Mouse (Mus musculus): ENCODE measurements around the gene Taar7d. TPM values are rescaled to one million over a fixed set of nuclear protein-coding genes. Genes with fewer than 3 reads are reported as not detected.
A peak's percentile ranks its signal among the peaks of the same experiment; 100 is the strongest.

Gene Taar7d
- not detected in 2 replicates for polyA plus RNA-seq (2011; ENCODE audit: insufficient read depth, insufficient read length, low read depth, missing spikeins)

DNA sequence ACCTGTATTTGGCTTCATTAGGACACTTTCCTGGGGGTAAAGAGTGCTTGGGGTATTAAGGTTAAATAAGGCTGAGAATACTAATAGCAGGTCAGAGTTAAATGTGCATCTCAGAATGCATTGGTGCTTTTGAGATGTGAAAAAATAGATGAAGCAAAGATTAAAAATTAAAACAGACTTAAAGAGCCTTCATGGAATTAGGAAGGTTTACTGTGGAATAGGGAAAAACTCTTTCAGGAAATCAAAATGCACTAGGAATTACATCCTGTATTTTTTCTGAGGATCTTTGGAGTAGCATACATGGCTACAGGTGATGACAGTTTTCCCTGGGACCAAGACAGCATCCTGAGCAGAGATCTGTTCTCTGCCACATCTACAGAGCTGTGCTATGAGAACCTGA is at the start of gene Taar7d:
Taar7d (plus strand) TSS at position 301 of the 400 bp plus-strand sequence.
- Histone ChIP-seq H3K27ac (ENCODE audit: insufficient read depth, low read length) (no peak within 1 kb of the TSS), H3K9me3 (replicated peaks; ENCODE audit: control insufficient read depth, insufficient read depth, low read length, poor library complexity, severe bottlenecking) (peaks cover 15% of the 10 kb centered on the region), H3K27me3 (ENCODE audit: control insufficient read depth, insufficient read depth, low read length, poor library complexity, severe bottlenecking) (no peaks in the 10 kb centered on the region), H3K4me1 (ENCODE audit: control insufficient read depth, insufficient read depth, low read length) (no peaks in the 10 kb centered on the region), H3K36me3 (ENCODE audit: control insufficient read depth, insufficient read depth, low read length, poor library complexity, severe bottlenecking) (no peaks in the 10 kb centered on the region), H3K9ac (ENCODE audit: low read depth, poor library complexity, severe bottlenecking) (no peak within 1 kb of the TSS), H3K4me3 (ENCODE audit: low read depth, low read length) (no peak within 1 kb of the TSS)
- TF ChIP-seq EP300 (IDR thresholded peaks at IDR 0.05; ENCODE audit: insufficient read depth, low read depth, low read length) (no peak), POLR2A (IDR thresholded peaks at IDR 0.05; ENCODE audit: insufficient read depth, low read length) (no peak), CTCF (IDR thresholded peaks at IDR 0.05; ENCODE audit: low read depth, low read length) (no peak)

DNA sequence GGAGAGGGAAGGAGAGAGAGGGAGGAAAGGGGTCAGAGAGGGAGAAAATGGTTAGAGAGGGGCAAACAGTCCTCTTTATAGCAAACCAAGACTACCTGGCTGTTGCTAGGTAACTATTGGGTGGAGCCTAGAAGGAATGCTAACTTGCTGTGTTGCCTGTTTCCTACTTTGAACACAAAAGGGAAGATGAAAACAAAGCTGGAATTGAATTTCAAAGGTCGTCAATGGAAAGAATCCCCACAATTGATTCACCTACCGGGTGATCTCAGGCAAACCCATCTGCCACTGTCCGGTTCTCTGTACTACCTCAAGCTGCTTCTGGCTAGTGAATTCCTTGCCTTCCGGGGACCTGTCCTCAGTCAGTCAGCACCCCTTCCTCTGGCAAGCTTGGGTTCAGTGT is 49.1 kb upstream of the Taar7d start:
- TF ChIP-seq POLR2A (IDR thresholded peaks at IDR 0.05; ENCODE audit: insufficient read depth, low read length) = no peak
- peak; percentile 63 for TF ChIP-seq EP300 (IDR thresholded peaks at IDR 0.05; ENCODE audit: insufficient read depth, low read depth, low read length)
- Histone ChIP-seq H3K4me1 (ENCODE audit: control insufficient read depth, insufficient read depth, low read length) (no peaks in the 10 kb centered on the region), H3K9ac (ENCODE audit: low read depth, poor library complexity, severe bottlenecking) (no peak overlapping the region), H3K4me3 (ENCODE audit: low read depth, low read length) (no peak overlapping the region), H3K27me3 (ENCODE audit: control insufficient read depth, insufficient read depth, low read length, poor library complexity, severe bottlenecking) (no peaks in the 10 kb centered on the region), H3K27ac (ENCODE audit: insufficient read depth, low read length) (no peak overlapping the region), H3K9me3 (replicated peaks; ENCODE audit: control insufficient read depth, insufficient read depth, low read length, poor library complexity, severe bottlenecking) (no peaks in the 10 kb centered on the region; the same call in 1 of the 2 replicates), H3K36me3 (ENCODE audit: control insufficient read depth, insufficient read depth, low read length, poor library complexity, severe bottlenecking) (no peaks in the 10 kb centered on the region)

DNA sequence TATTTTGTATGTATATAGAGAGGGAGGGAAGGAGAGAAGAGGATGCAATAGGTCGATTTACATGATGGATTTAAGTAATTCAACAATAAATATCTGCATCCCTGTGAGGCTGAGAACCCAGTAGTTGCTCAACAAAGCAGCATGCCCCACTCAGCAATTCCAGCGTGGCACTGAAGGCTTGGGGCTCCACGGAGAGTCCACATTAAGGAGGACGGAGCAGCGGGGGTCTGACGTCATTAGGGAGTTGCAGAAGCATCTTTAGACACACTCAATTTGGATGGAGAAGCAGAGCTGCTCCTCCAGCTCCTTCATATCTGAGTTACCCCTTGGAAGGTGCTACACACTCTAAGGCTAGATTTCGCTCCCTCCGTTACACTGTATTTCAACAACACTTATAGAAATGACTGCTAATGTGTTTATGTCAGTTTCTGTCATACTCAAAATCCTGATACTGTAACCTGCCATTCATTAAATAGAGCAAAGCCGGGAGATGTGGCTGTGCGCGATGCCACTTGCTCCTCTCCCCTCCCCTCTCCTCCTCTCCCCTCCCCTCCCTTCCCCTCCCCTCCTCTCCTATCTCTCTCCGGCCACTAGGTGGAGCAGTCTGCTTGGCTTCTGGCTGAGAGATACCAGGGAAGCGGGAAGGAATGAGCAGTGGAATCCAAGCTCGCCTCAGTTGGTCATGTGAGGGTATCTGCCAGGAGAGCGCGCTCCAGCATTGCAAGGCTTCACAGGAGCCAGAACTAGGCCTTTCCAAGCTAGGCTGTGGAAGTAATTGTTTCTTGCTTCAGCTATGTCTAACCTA is 47.9 kb upstream of the Taar7d start:
- Histone ChIP-seq H3K9me3 (replicated peaks; ENCODE audit: control insufficient read depth, insufficient read depth, low read length, poor library complexity, severe bottlenecking) (no peaks in the 10 kb centered on the region; the same call in 1 of the 2 replicates), H3K9ac (ENCODE audit: low read depth, poor library complexity, severe bottlenecking) (no peak overlapping the region), H3K4me1 (ENCODE audit: control insufficient read depth, insufficient read depth, low read length) (no peaks in the 10 kb centered on the region), H3K27me3 (ENCODE audit: control insufficient read depth, insufficient read depth, low read length, poor library complexity, severe bottlenecking) (no peaks in the 10 kb centered on the region), H3K36me3 (ENCODE audit: control insufficient read depth, insufficient read depth, low read length, poor library complexity, severe bottlenecking) (no peaks in the 10 kb centered on the region), H3K4me3 (ENCODE audit: low read depth, low read length) (no peak overlapping the region), H3K27ac (ENCODE audit: insufficient read depth, low read length) (no peak overlapping the region)
- no peak for TF ChIP-seq POLR2A (IDR thresholded peaks at IDR 0.05; ENCODE audit: insufficient read depth, low read length)
- TF ChIP-seq CTCF (IDR thresholded peaks at IDR 0.05; ENCODE audit: low read depth, low read length) = peak; percentile 94
- TF ChIP-seq EP300 (IDR thresholded peaks at IDR 0.05; ENCODE audit: insufficient read depth, low read depth, low read length) = peak; percentile 51; the same call in 1 of the 2 replicates

- H3K4me1 ChIP-seq (ENCODE audit: control insufficient read depth, insufficient read depth, low read length) = no peaks in the 10 kb centered on the region
- H3K36me3 ChIP-seq (ENCODE audit: control insufficient read depth, insufficient read depth, low read length, poor library complexity, severe bottlenecking) = no peaks in the 10 kb centered on the region
- no peak within 1 kb of the TSS for H3K27ac ChIP-seq (ENCODE audit: insufficient read depth, low read length)
- H3K4me3 ChIP-seq (ENCODE audit: low read depth, low read length) = no peak within 1 kb of the TSS
- no peak within 1 kb of the TSS for H3K9ac ChIP-seq (ENCODE audit: low read depth, poor library complexity, severe bottlenecking)
- no peak for TF ChIP-seq CTCF (IDR thresholded peaks at IDR 0.05; ENCODE audit: low read depth, low read length)
- no peak for TF ChIP-seq EP300 (IDR thresholded peaks at IDR 0.05; ENCODE audit: insufficient read depth, low read depth, low read length)
- no peak for TF ChIP-seq POLR2A (IDR thresholded peaks at IDR 0.05; ENCODE audit: insufficient read depth, low read length)
- H3K9me3 ChIP-seq (replicated peaks; ENCODE audit: control insufficient read depth, insufficient read depth, low read length, poor library complexity, severe bottlenecking) = no peaks in the 10 kb centered on the region; the same call in 1 of the 2 replicates
- H3K27me3 ChIP-seq (ENCODE audit: control insufficient read depth, insufficient read depth, low read length, poor library complexity, severe bottlenecking) = no peaks in the 10 kb centered on the region
Observed at GRCm38 (mm10) chr10:23985546-23985945, 41.5 kb upstream of the Taar7d start, which contains the start of gene Taar6. Gene Taar6, minus strand, starts transcription at chr10:23985646.

DNA sequence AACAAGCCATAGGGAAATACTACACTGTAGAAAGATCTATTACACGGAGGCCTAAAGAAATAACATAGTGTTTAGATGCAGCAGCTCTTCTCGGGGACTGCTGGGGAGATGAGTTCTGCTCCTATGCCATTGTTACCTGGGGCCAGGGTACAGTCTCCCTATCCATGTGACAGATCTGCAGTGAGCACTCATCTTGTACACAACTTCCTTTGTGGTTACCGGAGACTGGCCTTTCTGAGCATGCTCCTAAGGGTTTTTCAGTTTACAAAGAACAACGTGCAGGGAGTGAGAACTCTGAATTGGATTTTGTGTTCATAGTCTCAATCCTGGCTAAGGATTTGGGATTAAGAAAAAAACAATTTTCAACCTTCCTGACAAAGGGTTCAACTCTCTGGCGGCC is 40.6 kb upstream of the Taar7d start:
- no peaks in the 10 kb centered on the region for H3K27me3 ChIP-seq (ENCODE audit: control insufficient read depth, insufficient read depth, low read length, poor library complexity, severe bottlenecking)
- TF ChIP-seq POLR2A (IDR thresholded peaks at IDR 0.05; ENCODE audit: insufficient read depth, low read length) (no peak), CTCF (IDR thresholded peaks at IDR 0.05; ENCODE audit: low read depth, low read length) (no peak), EP300 (IDR thresholded peaks at IDR 0.05; ENCODE audit: insufficient read depth, low read depth, low read length) (no peak)

GRCm38 (mm10) chr10:23993381-23993780 is 33.6 kb upstream of the Taar7d start, which contains the start of gene Taar7a:
Gene Taar7a, minus strand, starts transcription at chr10:23993481.
- no peaks in the 10 kb centered on the region for H3K4me1 ChIP-seq (ENCODE audit: control insufficient read depth, insufficient read depth, low read length)
- no peak within 1 kb of the TSS for H3K9ac ChIP-seq (ENCODE audit: low read depth, poor library complexity, severe bottlenecking)
- H3K27me3 ChIP-seq (ENCODE audit: control insufficient read depth, insufficient read depth, low read length, poor library complexity, severe bottlenecking) = no peaks in the 10 kb centered on the region
- no peak within 1 kb of the TSS for H3K4me3 ChIP-seq (ENCODE audit: low read depth, low read length)
- H3K36me3 ChIP-seq (ENCODE audit: control insufficient read depth, insufficient read depth, low read length, poor library complexity, severe bottlenecking) = no peaks in the 10 kb centered on the region
- TF ChIP-seq CTCF (IDR thresholded peaks at IDR 0.05; ENCODE audit: low read depth, low read length) (no peak), EP300 (IDR thresholded peaks at IDR 0.05; ENCODE audit: insufficient read depth, low read depth, low read length) (no peak), POLR2A (IDR thresholded peaks at IDR 0.05; ENCODE audit: insufficient read depth, low read length) (no peak)
- no peak within 1 kb of the TSS for H3K27ac ChIP-seq (ENCODE audit: insufficient read depth, low read length)
- H3K9me3 ChIP-seq (replicated peaks; ENCODE audit: control insufficient read depth, insufficient read depth, low read length, poor library complexity, severe bottlenecking) = no peaks in the 10 kb centered on the region; the same call in 1 of the 2 replicates

More for the DNA sequence above, 40.6 kb upstream of the Taar7d start:
- Histone ChIP-seq H3K9ac (ENCODE audit: low read depth, poor library complexity, severe bottlenecking) (no peak overlapping the region), H3K36me3 (ENCODE audit: control insufficient read depth, insufficient read depth, low read length, poor library complexity, severe bottlenecking) (no peaks in the 10 kb centered on the region), H3K4me3 (ENCODE audit: low read depth, low read length) (no peak overlapping the region), H3K27ac (ENCODE audit: insufficient read depth, low read length) (no peak overlapping the region), H3K9me3 (replicated peaks; ENCODE audit: control insufficient read depth, insufficient read depth, low read length, poor library complexity, severe bottlenecking) (no peaks in the 10 kb centered on the region; the same call in 1 of the 2 replicates), H3K4me1 (ENCODE audit: control insufficient read depth, insufficient read depth, low read length) (no peaks in the 10 kb centered on the region)

All from ES-Bruce4 (cell line).